Mouse (Mus musculus) thymus, postnatal 14 days (tissue): Measurements from ENCODE around the gene Dnah3.

Experiments used
- DNase-seq: peaks from one replicate; pipeline ENCODE4 v3.0.0; 2021

Gene Dnah3

GRCm38 (mm10) chr7:119936321-119936720 is 158.8 kb downstream of the Dnah3 start:
- DNase-seq: no peak

GRCm38 (mm10) chr7:119928783-119929440 is 166.2 kb downstream of the Dnah3 start:
- no peak for DNase-seq

GRCm38 (mm10) chr7:119921054-119921453 is 174.0 kb downstream of the Dnah3 start:
- DNase-seq: no peak

- DNase-seq: no peak
Measured at GRCm38 (mm10) chr7:119920457-119920856, 174.6 kb downstream of the Dnah3 start.

GRCm38 (mm10) chr7:119911727-119912126 is 183.4 kb downstream of the Dnah3 start:
- no peak for DNase-seq

- no peak for DNase-seq
Measured at GRCm38 (mm10) chr7:119906523-119907215, 188.4 kb downstream of the Dnah3 start.

- DNase-seq: no peak
Measured at GRCm38 (mm10) chr7:119899386-119900057, 195.6 kb downstream of the Dnah3 start.

GRCm38 (mm10) chr7:119898247-119898856 is 196.7 kb downstream of the Dnah3 start:
- no peak for DNase-seq

GRCm38 (mm10) chr7:119897521-119898109 is 197.5 kb downstream of the Dnah3 start:
- no peak for DNase-seq

GRCm38 (mm10) chr7:119895639-119896512 is 199.2 kb downstream of the Dnah3 start, which contains the start of the genes Lyrm1 and Dcun1d3:
TSS of gene Lyrm1 (plus strand) at chr7:119895861.
TSS of gene Dcun1d3 (minus strand) at chr7:119896298.
- peak; percentile 99 for DNase-seq

GRCm38 (mm10) chr7:119894818-119895544 is 200.1 kb downstream of the Dnah3 start:
- DNase-seq: peak; percentile 7

GRCm38 (mm10) chr7:119892742-119893141 is 202.3 kb downstream of the Dnah3 start:
- DNase-seq: no peak

GRCm38 (mm10) chr7:119892198-119892597 is 202.9 kb downstream of the Dnah3 start:
- DNase-seq: no peak

GRCm38 (mm10) chr7:119887887-119888286 is 207.2 kb downstream of the Dnah3 start:
- no peak for DNase-seq

- no peak for DNase-seq
Measured at GRCm38 (mm10) chr7:119881229-119881628, 213.9 kb downstream of the Dnah3 start.

- no peak for DNase-seq
Measured at GRCm38 (mm10) chr7:119880345-119880744, 214.7 kb downstream of the Dnah3 start.

- DNase-seq: no peak
Measured at GRCm38 (mm10) chr7:119879171-119879570, 215.9 kb downstream of the Dnah3 start.

GRCm38 (mm10) chr7:119875776-119876440 is 219.2 kb downstream of the Dnah3 start:
- no peak for DNase-seq

- no peak for DNase-seq
Measured at GRCm38 (mm10) chr7:119873050-119873449, 222.0 kb downstream of the Dnah3 start.
